Mouse (Mus musculus) heart, adult 2 months (tissue): ENCODE results near the gene Rabep1. TPM values are rescaled to one million over a fixed set of nuclear protein-coding genes. Genes with fewer than 3 reads are reported as not detected.

ENCODE experiments used
- DNase-seq, 2 experiments: peaks; one replicate each; pipeline ENCODE4 v3.0.0; 2021
- H3K27ac ChIP-seq: fragments of 200-600 bp; 2 replicates; pipeline ENCODE4 v1.8.1; 2022
- H3K27me3 ChIP-seq: fragments of 200-500 bp; 2 replicates; pipeline ENCODE4 v1.6.1; 2012; ENCODE audit warnings: mild to moderate bottlenecking, low read length, inconsistent platforms, mixed read lengths; ENCODE audit not compliant: control insufficient read depth, insufficient read depth
- H3K36me3 ChIP-seq: fragments of 200-500 bp; 2 replicates; pipeline ENCODE4 v1.6.1; 2012; ENCODE audit warnings: low read length, inconsistent platforms; ENCODE audit not compliant: control insufficient read depth, insufficient read depth
- H3K4me1 ChIP-seq: fragments of 200-500 bp; 2 replicates; pipeline ENCODE4 v1.6.1; 2011; ENCODE audit warnings: low read length; ENCODE audit not compliant: control insufficient read depth, insufficient read depth
- H3K4me3 ChIP-seq: fragments of 200-600 bp; 2 replicates; pipeline ENCODE4 v1.8.1; 2022
- H3K79me2 ChIP-seq: fragments of 200-500 bp; replicated peaks from 2 replicates; pipeline ENCODE4 v1.6.1; 2012; ENCODE audit warnings: mild to moderate bottlenecking, inconsistent platforms, low read length, moderate library complexity, mixed read lengths; ENCODE audit not compliant: control insufficient read depth, insufficient read depth
- H3K9ac ChIP-seq: fragments of 200-500 bp; 2 replicates; pipeline ENCODE4 v1.6.1; 2012; ENCODE audit warnings: low read depth, mild to moderate bottlenecking, control low read depth, inconsistent platforms, low read length, mixed read lengths
- CTCF ChIP-seq: fragments of 200-600 bp; IDR thresholded peaks from 2 replicates; pipeline ENCODE4 v1.8.1; 2022; ENCODE audit warnings: antibody characterized with exemption, mild to moderate bottlenecking, moderate library complexity
- EP300 ChIP-seq: fragments of 200-500 bp; IDR thresholded peaks from 2 replicates; pipeline ENCODE4 v1.6.1; 2011; ENCODE audit warnings: low read depth, low read length, control low read depth; ENCODE audit not compliant: insufficient read depth
- POLR2A ChIP-seq: fragments of 200-500 bp; IDR thresholded peaks from 2 replicates; pipeline ENCODE4 v1.6.1; 2011; ENCODE audit warnings: mild to moderate bottlenecking, low read depth, low read length, control low read depth; ENCODE audit not compliant: insufficient read depth
- WGBS: fragments of 180-500 bp; shearing (Covaris S2); methylation state at CpG from one replicate; pipeline ENCODE4 v1.1.7; 2018; 5-methylcytosine and 5-hydroxymethylcytosine counted together
- intact Hi-C: fragments of 180-260 bp; cut with DNase I; formaldehyde crosslinking; loops from one replicate; pipeline ENCODE4 v1.15.1; 2025
- polyA plus RNA-seq: library from polyadenylated mRNA; depleted of rRNA; stranded (reverse); fragments of >200 nt; gene quantifications from 2 replicates; pipeline ENCODE4 v1.2.3, GENCODE M21; 2012
- total RNA-seq, 2 experiments: library from RNA; stranded (reverse); gene quantifications; 2 replicates each; pipeline ENCODE4 v1.2.3; 2021

The Rabep1 gene
- total and polyA plus RNA-seq, 3 experiments = 3.7 to 37.2 (median 36.0) TPM

DNA sequence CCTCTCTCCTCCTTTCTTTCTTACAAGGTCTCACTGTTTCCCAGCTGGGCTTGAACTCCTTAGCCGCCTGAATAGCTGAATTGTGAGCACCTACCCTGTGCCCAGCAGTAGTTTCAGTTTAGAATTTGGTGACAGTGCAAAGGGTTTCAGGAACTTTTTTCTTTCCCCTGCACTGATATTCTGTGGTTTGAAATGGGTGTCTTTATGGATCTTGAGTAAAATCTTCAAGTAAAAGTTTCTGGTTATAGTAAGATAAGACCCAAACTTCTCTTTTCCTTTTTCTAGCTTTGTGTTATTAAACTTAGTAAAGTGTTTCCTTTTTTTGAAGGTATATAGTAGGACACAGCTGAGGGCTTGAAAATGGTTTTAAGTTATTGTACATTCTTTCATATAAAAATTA, 26.5 kb downstream of the Rabep1 start:
- Histone ChIP-seq H3K27ac (peak overlapping the region; percentile 7), H3K4me1 (peaks cover 11% of the 10 kb centered on the region), H3K4me3 (no peak overlapping the region), H3K9ac (no peak overlapping the region), H3K36me3 (peaks cover 14% of the 10 kb centered on the region), H3K79me2 (peaks cover 9% of the 10 kb centered on the region), H3K27me3 (no peaks in the 10 kb centered on the region)
- TF ChIP-seq POLR2A (no peak), CTCF (no peak), EP300 (no peak)
- WGBS = 100% methylated on average over 1 of the region's 1 CpGs
- no peak for DNase-seq
- intact Hi-C loops = no loop called here

GRCm38 (mm10) chr11:70871766-70872330, 27.3 kb downstream of the Rabep1 start:
- intact Hi-C loops = no loop called here

DNA sequence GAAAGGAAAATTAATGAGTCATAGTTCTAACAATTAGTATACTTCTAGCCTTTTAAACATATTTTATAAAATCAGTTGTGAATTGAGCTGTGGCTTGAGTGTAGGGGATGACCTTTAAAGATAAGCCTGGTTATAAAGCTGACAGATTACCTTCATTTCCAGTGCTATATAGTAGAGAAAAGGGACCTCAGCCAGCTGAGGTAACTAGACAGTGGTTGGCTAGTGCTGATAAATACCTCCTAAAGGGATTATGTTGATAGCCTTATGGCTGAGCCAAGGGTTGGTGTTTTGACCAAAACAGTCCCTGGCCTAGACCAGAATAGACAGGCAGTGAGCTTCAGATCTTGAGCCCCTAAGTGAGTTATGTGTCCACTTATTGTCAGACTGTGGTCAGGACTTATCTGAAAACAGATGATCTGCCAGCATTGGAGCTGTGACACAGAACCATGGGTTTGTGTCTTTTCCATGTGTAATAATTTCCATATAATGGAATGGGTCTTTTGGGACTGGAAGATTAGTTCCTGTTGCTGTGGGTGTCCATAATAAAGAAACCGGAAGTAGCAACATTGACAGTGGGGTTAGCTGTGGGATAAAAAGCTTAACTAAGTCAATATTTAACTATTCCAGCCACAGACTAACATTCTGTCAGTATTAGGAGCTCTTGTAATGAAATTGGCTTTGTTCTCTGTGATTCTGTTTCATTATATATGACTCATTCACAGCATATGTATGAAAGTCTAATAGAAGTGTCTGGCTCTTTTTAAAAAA, 29.5 kb downstream of the Rabep1 start:
- Histone ChIP-seq H3K9ac (no peak overlapping the region), H3K4me1 (peaks cover 11% of the 10 kb centered on the region), H3K27me3 (no peaks in the 10 kb centered on the region), H3K27ac (no peak overlapping the region), H3K4me3 (no peak overlapping the region), H3K36me3 (peaks cover 14% of the 10 kb centered on the region), H3K79me2 (peaks cover 3% of the 10 kb centered on the region)
- intact Hi-C loops = no loop called here
- WGBS = 36% methylated on average over 1 of the region's 1 CpGs
- no peak for DNase-seq
- TF ChIP-seq POLR2A (no peak), EP300 (no peak), CTCF (no peak)

More at GRCm38 (mm10) chr11:70871766-70872330, 27.3 kb downstream of the Rabep1 start:
- TF ChIP-seq POLR2A (no peak), EP300 (no peak), CTCF (no peak)
- H3K79me2 ChIP-seq = peaks cover 9% of the 10 kb centered on the region
- H3K27ac ChIP-seq = peak overlapping the region; percentile 7
- H3K9ac ChIP-seq = no peak overlapping the region
- H3K4me1 ChIP-seq = peaks cover 11% of the 10 kb centered on the region
- H3K27me3 ChIP-seq = no peaks in the 10 kb centered on the region
- 61% methylated on average over 3 of the region's 3 CpGs for WGBS
- peak in 1 of 2 experiments; percentile 44 for DNase-seq
- peaks cover 14% of the 10 kb centered on the region for H3K36me3 ChIP-seq
- no peak overlapping the region for H3K4me3 ChIP-seq

DNA sequence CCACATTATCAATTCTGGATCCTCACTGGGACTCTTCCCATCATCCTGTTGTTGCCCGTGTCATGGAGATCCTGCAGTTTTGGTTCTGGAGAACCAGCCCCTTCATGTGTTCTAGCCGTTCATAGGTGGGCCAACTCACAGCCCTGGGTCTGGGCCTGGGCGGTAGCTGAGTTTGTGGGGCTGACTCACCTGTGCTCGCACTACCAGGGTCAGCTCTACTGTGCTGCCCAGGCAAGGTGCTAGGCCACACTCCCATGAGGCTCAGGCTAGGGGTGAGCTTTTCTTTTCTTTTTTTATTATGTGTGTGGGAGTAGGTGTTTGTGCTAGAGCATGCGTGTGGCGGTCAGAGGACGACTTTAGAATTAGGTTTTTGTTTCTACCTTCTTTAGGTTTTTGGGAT, 33.1 kb downstream of the Rabep1 start:
- no peak for DNase-seq
- H3K4me3 ChIP-seq = no peak overlapping the region
- intact Hi-C loops = no loop called here
- no peak for TF ChIP-seq CTCF
- no peak for TF ChIP-seq POLR2A
- no peak for TF ChIP-seq EP300
- WGBS = 91% methylated on average over 7 of the region's 7 CpGs
- H3K27me3 ChIP-seq = no peaks in the 10 kb centered on the region
- H3K4me1 ChIP-seq = peaks cover 4% of the 10 kb centered on the region
- no peak overlapping the region for H3K27ac ChIP-seq
- H3K36me3 ChIP-seq = peaks cover 6% of the 10 kb centered on the region
- H3K79me2 ChIP-seq = peaks cover 3% of the 10 kb centered on the region
- no peak overlapping the region for H3K9ac ChIP-seq

DNA sequence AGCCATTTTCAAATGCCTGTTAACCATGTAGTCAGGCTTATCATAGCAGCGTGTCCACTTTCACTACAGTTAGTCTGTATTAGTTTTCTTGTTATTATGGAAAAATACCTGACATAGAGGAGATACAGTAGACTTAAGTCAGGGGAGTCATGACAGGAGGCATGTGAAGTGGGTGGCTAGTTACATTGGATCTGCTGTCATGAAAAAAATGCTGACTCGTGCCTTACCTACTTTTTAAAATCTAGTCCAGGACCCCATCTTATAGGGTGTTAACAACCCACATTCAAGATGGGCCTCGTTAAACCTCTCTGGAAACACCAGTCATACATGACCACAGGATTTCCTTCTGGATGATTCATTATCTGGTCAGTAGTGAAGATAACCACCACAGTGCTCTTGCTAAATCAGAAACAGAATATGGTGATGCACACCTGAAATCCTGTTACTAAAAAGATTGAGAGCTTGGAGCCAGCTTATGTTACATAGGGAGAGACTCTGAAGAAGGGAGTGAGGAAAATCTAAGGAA, 38.4 kb downstream of the Rabep1 start:
- no peak overlapping the region for H3K27ac ChIP-seq
- peaks cover 2% of the 10 kb centered on the region for H3K36me3 ChIP-seq
- 77% methylated on average over 3 of the region's 3 CpGs for WGBS
- H3K27me3 ChIP-seq = no peaks in the 10 kb centered on the region
- no peaks in the 10 kb centered on the region; the same call in 1 of the 2 replicates for H3K79me2 ChIP-seq
- TF ChIP-seq EP300 = no peak
- no peak overlapping the region for H3K4me3 ChIP-seq
- H3K4me1 ChIP-seq = no peaks in the 10 kb centered on the region
- no peak overlapping the region for H3K9ac ChIP-seq
- no peak for DNase-seq
- intact Hi-C loops = no loop called here

DNA sequence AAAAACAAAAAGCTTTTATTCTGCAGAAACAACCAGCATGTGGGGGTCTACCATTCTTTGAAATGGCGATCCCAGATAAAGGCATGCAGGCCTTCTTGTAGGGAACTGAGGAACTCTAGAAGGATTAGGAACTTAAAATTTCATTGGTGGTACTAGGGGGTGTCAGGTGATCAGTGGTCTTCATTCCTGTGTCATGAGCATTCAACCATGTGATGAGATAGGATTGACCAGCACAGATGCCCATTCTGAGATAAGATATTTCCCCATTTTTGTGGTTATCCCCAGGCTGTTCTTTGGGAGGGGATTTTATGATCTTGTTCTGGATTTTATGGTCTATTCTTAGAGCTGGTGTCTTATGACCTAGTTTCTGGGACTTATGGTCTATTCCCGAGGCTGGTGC, 46.1 kb downstream of the Rabep1 start:
- Histone ChIP-seq H3K4me3 (no peak overlapping the region), H3K27ac (no peak overlapping the region), H3K4me1 (no peaks in the 10 kb centered on the region), H3K9ac (no peak overlapping the region), H3K79me2 (no peaks in the 10 kb centered on the region), H3K36me3 (peaks cover under 1% of the 10 kb centered on the region), H3K27me3 (no peaks in the 10 kb centered on the region)
- no peak for DNase-seq
- WGBS = 87% methylated on average over 2 of the region's 2 CpGs
- TF ChIP-seq POLR2A (no peak), CTCF (no peak), EP300 (no peak)
- intact Hi-C loops = no loop called here
